Mouse (Mus musculus) c-Kit-positive CD71-positive TER-119-positive erythroid progenitor cells, embryonic 14.5 days (primary cell): ENCODE measurements around the gene Bcas3.

Source experiments
- DNase-seq: peaks from one replicate; pipeline ENCODE4 v3.0.0-alpha.2; 2013; ENCODE audit warnings: low spot score

The Bcas3 gene

DNA sequence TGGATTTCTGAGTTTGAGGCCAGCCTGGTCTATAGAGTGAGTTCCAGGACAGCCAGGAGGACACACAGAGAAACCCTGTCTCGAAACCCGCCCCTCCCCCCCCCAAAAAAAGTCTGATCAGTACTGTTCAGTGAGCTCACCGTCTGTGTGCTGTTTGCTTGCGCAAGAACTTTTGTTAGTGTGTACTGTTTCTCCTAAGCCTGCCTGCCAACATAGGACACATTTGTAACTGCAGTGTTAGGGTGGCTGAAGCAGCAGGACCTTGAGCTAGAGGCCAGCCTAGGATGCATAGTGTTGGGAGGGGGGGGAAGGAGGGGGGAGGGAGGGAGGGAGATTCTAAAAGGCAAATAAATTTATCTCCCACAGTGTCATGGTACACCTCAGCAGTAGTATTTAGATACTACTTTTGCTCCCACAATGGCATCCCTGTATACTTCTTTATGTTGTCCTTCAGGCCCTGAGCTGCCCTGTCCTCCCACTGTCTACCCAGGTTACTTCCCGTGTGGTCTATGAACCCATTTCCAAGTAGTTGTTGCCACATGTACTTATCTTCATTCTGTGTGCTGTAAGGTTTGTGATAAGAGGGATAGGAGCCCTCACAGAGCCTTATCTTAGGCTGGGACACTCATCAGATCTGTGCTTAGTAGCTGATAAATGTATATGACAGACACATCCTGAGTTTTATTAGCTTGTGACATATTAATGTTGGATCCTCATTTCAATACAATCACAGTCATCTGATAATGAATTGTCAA, 176.7 kb downstream of the Bcas3 start:
- peak; percentile 11 for DNase-seq

DNA sequence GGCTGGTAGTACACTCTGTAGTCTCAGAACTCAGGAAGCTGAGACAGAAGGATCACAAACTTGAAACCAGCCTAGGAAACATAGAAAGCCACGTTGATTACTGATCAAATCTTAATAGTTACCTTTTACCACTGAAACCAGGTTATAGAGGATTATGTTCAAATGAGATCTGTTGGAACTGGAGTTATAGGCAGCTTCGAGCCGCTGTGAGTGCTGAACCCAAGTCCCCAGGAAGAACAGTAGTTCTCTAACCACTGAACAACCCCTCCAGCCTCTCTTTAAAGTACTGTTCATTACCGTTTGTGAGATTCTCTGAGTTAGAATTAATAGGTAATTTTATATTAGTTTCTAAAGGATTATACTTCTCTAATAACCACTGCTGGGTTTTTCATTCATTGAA, 188.0 kb downstream of the Bcas3 start:
- no peak for DNase-seq

DNA sequence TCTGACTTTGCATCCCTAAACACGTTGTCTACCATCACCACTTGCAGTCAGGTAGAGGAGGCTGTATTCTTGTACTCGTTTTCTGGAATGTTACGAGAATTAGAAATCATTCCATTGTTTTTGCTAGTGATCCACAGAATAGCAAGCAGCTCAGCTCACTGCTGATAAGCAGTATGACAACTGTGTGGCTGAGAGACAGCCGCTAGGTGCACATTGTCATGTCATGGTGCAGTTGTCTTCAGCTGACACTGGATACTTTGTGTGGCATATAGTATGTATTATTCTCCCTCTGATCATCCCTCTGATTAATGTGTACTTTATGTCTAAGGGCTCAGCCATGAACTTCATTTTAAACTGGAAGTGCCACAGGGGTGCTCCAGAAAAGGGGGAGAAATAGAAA, 190.3 kb downstream of the Bcas3 start:
- no peak for DNase-seq

DNA sequence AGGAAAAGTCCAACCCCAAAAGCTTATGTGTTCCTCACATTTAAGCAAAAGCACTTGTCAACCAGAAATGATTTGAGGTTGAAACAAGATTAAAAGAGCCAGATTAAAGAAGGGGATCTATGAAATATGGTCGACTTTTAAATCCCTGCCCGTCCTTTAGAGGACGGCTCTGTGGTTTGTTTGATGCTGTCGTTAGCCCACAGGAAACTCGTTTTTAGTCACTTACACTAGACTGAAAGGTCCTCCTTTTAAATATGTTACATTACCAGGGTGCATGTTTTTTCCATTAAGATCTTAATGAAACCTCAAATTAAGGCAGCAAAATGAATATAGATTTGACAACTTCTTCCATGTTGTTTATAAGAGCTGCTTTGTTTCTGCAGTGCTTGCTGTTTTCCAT, 192.6 kb downstream of the Bcas3 start:
- no peak for DNase-seq

DNA sequence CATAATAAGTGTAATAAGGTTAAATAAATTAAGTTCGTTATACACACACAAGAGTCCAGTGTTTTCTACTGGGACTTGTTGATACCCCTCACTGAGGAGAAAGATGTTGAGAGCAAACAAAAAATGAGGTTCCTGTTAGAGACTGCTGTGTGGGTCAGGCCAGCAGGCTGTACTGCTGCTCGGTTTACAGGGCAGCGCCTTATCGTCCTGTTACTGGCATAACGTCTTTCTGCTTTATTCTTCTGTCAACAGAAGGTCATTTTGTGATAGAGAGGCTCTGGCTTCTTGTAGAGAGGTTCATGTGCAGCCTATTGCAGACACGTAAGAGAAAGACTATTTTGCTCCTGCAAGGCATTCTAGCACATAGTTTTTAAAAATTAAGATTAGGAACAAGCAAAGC, 195.0 kb downstream of the Bcas3 start:
- DNase-seq, result no peak

DNA sequence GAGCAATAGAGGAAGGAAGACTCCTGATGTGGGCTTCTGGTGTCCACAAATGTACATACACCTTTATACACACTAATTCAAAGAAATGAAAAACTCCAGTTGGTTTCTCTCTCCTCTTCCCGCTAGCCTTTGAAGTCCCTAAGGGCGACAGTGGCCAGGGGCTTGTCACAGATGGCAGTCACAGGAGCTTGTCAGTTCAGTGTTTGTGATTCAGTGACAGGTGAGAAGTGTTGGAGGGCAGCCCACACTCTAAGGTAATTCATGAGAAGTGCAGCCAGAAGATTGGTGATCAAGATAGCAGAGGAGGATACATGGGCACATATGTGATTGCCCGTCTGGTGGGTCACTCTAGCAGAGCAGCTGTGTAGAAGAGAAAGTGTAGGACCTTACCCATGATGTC, 196.7 kb downstream of the Bcas3 start:
- no peak for DNase-seq

DNA sequence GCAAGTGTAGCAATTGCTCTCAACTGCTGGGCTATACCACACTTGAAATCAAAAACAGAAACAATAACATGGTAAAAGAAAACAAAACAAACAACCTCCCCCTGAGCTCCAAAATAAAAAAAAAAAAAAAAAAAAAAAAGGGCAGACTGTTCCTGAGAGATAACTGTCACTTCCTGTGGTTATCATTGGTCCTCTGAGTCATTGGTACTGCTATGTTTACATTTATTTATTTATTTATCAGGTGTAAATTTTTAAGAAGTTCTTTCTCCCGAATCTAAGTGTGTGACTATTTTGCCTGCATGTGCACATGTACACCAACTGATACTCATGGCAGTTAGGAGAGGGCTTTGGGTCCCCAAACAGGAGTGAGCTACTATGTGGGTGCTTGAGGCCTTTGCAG, 202.1 kb downstream of the Bcas3 start:
- peak; percentile 9 for DNase-seq

DNA sequence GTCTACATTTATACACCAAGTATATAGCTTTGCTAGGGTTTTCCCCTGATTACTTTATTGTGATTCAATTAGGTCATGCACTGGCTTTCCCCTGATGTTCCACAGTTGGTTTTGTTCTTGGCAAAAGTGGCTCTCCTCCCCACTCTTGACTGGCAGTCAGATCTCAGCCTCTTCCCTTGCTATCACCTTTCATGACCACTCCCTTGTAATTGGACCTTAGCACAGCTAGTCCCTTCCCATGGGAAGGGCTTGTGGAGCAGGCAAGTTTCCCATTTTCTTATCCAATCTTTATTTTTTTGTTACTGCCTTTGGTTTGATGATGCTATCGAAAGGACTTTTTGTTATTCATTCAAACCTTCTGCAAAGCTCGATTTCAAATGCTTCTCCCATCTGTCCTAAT, 202.8 kb downstream of the Bcas3 start:
- no peak for DNase-seq

DNA sequence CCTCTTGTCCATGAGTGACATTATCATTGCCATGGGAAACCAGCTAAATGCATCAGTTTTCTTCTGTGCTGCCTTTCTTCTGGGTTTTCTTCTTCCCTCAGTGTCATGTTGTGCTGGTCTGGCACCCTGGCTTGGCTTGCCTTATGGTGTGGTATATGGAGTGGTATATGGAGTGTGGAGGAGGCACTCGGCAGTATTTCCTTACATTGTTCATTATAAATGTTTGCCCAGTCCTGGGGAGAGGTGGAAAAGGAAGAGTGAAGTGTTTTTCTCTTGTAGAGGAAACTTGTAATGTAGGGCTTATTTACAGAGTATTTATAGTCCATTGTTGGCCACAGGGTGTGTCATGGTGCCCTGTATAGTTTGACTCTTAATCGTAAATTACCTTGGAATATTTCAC, 212.1 kb downstream of the Bcas3 start:
- DNase-seq, result no peak

DNA sequence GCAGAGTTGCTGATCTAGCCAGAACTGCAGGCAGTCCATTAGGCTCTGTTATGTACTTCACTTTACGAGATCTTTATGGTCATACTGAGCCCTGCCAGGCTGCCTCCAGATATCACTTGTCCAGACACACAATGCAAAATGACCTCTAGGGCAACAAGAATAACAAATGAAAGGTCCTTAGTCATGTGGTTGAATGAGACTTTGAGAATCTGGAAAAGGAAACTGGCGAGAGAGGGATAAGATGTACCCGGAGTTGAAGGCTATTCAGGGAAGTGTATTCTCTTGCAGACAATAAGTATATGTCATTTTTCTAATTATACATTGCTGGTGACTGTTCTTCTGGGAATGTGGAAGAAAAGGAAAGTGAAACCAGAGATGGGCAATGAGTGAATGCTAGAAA, 218.1 kb downstream of the Bcas3 start:
- no peak for DNase-seq

DNA sequence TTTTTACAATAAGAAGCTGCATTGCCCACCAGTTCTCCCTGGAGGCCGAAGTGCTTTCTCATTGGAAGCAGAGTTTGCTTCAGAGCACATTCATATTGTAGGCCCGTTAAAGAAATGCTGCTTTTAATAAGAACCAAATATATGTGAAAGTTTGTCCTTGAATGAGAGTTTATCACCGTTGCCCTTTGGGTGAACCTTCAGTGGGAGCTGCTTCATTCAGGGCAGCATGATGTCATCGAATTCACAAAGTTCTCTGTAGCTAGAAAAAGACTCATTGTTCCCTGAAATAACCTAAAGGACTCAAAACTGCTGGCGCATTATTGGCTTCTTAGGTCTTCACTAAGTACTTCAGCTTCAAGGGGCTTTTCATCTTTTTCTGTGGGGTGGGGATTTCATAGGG, 219.0 kb downstream of the Bcas3 start:
- DNase-seq, result no peak

DNA sequence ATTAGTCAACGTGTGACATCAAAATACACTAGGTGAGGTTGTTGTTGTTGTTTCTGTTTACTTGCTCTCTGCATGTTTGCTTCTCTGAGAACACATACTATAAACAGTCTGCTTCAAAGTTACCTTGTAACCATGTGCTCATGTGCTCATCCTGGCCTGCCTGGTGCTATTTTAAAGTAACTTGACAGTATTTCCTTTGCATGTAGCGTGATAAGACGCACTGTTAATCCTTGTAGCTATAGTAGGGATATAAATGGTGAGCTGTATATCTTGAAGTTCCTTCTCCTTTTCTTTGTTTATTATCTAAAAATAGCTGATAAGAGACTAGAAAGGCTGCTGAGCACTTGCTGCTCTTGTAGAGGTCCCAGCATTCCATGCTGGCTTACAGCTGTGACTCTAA, 219.6 kb downstream of the Bcas3 start:
- no peak for DNase-seq

DNA sequence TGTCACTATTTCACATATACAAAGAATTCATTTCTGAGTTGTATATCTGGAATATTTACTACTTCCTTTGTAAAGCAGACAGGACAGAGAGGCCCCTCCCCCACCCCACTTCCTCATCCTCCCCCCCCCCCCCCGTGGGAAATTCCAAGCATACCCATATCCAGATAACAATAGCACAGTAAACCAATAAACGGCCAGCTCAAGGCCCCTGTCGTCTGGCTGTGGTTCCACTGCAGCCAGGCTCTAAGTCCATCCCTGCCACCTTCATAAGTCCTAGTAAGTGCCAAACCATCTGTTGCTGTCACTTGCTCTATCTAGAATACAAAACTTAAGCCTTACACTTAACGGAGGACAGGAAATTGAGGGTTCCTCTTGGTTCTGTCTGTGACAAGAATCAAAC, 221.5 kb downstream of the Bcas3 start:
- DNase-seq, result no peak

DNA sequence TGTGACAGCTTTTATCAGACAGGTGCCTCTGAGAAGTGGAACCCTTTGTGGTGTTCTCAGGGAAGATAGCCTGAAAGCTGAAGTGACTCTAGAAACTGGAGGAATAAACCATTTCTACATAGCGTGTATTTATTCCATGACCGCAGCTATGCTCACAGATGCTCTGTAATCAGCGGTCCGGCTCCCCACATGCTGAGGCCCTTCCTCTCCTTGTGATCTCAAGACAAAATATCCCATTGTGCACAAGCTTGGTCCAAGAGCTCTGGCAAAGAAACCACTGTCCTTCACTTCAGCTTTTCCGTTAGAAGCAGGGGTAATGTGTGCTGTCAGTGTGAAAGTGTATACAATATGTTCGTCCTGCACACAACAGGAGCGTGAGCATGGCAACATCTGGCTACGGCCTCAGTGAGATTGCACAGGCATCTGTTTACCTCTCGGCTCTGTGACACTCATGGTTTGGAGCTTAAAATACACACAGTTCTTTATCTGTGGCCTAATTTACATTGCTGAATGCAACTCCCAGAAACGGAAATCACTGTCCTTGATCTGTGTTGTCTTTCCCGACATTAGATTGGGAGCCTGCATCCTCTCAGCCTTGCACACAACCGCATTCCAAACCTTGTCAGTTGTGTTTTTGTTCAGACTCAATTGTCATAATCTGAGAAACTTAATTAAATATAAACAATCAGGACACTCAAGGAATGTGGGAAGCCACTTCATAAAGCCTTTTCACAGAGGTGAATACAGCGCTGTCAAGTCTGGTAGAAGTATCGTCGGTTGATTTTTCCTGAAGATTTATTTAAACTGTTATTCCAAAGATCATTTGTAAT, 225.1 kb downstream of the Bcas3 start:
- no peak for DNase-seq

DNA sequence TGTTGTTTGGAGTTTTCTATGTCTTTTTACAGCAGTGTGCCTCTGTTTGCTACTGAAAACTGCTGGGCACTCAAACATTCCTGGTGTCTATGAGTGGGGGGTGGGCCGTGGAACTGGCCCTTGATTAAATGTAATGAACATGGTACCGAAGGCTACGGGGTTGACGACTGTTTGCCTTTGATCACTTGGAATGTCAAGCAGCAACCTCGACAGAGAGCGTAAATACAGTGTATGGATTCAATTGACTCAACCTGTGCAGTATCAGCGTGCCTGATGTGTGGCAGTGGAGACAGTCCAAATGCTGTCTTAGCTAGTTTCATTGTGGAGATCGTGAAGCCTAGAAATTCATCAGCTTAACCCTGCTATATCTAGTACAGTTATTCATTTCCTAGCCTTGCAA, 231.1 kb downstream of the Bcas3 start:
- no peak for DNase-seq

DNA sequence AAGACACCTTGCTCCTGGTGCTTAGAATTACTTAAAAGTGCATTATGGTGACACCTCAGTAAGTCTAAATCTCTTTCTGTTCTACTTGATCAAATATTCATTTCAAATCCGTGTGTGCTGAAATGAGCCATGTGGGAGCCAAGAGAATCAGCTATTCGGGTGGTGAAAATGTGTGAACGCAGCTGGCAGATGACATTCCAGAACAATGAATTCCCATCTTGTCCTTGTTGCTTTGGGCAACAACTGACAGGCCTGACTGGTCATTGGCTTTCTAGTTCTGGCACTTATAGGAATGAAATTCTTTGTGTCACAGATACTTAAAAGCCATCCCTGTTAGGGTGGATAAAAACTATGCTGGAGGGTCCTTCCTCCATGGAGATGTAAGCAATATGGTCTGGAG, 240.7 kb downstream of the Bcas3 start:
- DNase-seq, result no peak

DNA sequence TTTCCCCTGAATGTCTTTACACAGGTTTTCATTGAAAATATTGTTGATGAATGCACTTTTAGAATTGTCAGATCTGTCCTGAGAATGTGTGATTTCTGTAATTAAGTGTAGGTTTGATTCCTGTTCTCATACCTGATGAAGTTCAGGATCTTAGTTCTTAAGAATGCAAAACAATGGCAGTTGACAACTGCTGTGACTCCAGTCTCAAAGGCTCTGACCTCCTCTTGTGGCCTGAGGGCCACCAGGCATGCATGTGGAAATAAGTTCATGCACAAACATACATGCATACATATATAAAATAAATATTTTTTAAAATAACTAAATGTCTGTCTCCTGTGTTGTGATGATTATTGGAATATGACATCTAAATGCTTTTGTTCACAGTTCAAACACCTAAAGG, 246.3 kb downstream of the Bcas3 start:
- no peak for DNase-seq

DNA sequence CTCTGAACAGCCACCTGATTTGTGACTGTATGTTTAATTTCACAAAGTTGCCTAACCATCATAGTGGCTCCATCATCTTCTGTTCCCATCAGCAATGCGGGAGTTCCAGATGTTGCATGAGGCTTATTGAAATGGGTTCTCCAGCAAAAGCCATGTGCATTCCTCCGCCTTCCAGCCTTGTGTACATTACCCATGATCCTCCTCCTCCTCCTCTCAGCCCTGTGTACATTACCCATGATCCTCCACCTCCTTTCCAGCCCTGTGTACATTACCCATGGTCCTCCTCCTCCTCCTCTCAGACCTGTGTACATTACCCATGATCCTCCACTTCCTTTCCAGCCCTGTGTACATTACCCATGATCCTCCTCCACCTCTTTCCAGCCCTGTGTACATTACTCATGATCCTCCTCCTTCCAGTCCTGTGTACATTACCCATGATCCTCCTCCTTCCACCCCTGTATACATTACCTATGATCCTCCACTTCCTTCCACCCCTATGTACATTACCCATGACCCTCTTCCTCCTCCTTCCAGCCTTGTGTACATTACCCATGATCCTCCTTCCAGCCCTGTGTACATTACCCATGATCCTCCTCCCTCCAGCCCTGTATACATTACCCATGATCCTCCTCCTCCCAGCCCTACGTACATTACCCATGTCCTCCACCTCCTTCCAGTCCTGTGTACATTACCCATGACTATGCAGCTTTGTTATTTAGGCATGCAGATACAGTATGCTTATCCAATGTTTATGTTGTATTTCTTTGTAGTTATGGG, 250.8 kb downstream of the Bcas3 start:
- DNase-seq, result no peak

DNA sequence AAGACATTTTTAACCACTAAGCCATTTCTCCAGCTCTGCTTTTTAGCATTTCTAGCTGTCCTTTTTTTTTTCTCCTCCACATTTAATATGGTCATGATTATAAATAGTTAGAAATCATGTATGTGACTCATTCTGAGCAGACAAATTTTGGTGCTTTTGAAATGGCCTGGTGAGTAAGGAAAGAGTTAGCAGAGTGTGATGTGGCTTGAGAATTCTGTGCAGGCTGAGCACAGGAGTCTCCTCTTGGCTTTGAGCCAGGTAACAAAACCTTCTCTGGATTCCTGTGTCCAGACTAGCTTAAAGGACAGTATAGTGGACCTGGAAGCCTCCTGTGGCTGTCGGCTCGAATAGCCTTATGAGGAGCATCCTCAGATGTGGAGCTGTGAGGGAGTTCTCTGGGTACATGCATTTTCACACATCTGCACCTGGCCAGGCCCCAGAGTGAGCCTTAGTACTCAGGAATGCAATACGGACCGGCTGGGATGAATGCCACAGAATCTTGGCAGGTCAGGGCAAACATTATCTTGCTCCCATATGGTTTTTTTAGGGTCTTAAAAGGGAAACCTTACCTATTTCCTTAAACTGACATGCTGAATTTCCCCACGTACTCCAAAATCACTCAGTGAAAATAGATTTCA, 256.5 kb downstream of the Bcas3 start:
- no peak for DNase-seq

DNA sequence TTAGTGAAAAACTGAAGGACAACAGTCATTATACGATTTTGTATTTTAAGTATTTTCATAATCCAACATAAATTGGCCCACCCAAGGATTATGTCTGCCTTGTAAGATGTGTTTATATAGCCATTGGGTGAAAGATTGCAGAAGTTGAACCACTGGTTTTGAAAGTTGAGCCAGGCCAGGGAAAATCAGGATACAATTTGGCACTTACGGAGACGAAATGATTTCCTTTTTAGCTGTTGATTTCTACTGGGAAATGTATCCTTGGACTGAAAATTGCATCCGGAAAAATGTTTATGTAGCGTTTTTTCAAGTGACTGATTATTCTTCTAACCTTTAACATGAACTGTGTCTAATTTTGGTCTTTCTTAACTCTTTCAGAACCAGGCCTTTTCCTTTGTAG, 260.1 kb downstream of the Bcas3 start:
- DNase-seq, result no peak

DNA sequence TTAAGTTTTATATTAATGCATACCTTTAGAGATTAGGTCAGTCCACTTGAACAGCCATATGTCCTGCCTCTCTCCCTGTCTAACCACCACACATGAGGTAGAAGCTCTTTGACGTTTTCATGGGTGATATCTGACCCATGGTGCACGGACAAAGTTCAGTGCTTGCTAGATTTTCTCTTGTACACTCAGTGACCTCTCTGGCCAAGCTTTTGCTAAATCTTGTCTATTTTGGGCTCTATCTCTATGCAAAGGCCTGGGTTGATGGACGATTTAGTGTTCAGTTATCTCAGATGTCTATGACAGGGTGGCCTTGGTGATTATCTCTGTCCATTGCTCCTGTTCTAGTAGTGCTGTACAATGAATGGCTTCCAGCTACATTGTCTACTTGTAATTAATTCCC, 260.6 kb downstream of the Bcas3 start:
- DNase-seq, result no peak

DNA sequence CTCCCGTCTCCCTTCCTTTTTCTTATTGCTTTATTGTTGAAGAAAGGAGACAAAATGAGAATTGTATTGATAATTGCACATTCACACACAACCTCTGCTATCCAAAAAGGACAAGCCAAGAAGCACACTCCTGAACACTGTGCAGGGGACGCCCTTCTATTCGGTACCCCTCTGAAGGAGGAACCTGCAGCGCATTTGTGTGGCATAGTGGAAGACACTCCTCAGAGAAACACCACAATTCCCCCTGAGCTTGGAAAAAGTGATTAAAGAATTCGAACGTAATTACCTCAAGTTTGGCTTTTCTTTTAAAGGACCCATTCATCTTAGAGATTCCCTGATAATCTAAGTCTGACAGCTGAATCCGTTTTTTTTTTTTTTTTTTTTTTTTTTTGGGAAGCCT, 261.5 kb downstream of the Bcas3 start:
- no peak for DNase-seq
